Mouse (Mus musculus): ENCODE data around the gene Fam178b.

The Fam178b gene

DNA sequence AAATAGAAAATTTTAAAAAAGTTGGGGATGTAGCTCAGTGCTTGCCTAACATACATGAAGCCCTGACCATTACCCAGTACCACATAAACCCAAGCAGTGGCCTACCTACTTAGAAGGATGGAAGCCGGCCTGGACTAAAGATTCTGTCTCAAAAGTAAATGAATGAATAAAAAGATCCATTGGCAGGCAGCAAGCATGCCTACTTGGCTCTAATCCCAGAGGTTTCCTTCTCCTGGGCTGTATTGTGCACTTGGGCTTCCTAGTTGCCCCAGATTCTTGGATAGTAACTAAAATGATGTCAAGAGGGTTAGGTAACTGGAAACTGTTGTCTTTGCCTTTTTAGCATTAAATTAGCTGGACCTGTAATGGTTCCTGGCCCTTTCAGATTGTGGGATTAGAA lies 169.7 kb downstream of the Fam178b start:
- peak overlapping the region; percentile 98 for H3K4me3 ChIP-seq (replicated peaks; ENCODE audit: low read length)
- no peak for TF ChIP-seq POU5F1 (IDR thresholded peaks at IDR 0.05; ENCODE audit: borderline replicate concordance, low read length)
- no peaks in the 10 kb centered on the region for H3K27me3 ChIP-seq (ENCODE audit: insufficient read depth, low read length)
- H3K36me3 ChIP-seq (ENCODE audit: insufficient read depth, low read length): peaks cover 45% of the 10 kb centered on the region
- no peaks in the 10 kb centered on the region for H3K9me3 ChIP-seq (ENCODE audit: low read length)
- H3K4me1 ChIP-seq (replicated peaks; ENCODE audit: low read depth, low read length): peaks cover 52% of the 10 kb centered on the region

DNA sequence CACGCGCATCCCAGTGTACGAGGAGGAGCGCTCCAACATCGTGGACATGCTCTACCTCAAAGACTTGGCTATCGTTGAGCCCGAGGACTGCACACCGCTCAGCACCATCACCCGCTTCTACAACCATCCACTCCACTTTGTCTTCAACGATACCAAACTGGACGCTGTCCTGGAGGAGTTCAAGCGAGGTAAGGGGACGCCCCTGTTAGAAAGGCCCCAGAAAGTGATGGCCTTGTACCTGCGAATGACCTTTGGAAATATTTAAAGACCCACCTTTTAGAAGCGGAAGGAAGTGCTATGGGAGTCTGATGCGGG lies 170.1 kb downstream of the Fam178b start:
- Histone ChIP-seq H3K9me3 (ENCODE audit: low read length) (no peaks in the 10 kb centered on the region), H3K27me3 (ENCODE audit: insufficient read depth, low read length) (no peaks in the 10 kb centered on the region), H3K36me3 (ENCODE audit: insufficient read depth, low read length) (peaks cover 41% of the 10 kb centered on the region), H3K4me1 (replicated peaks; ENCODE audit: low read depth, low read length) (peaks cover 52% of the 10 kb centered on the region), H3K4me3 (replicated peaks; ENCODE audit: low read length) (peak overlapping the region; percentile 98)
- TF ChIP-seq NANOG (IDR thresholded peaks at IDR 0.05; ENCODE audit: borderline replicate concordance, low read length) (no peak), CTCF (conservative IDR thresholded peaks at IDR 0.05; ENCODE audit: low read length) (no peak), POU5F1 (IDR thresholded peaks at IDR 0.05; ENCODE audit: borderline replicate concordance, low read length) (no peak)

Measured in E14TG2a.4 (cell line).